Mouse (Mus musculus): Measurements from ENCODE around the gene Cyp17a1. TPM values are rescaled to one million over a fixed set of nuclear protein-coding genes. Genes with fewer than 3 reads are reported as not detected.

Gene Cyp17a1
- polyA plus RNA-seq, 1 experiment: 32.4 TPM

DNA sequence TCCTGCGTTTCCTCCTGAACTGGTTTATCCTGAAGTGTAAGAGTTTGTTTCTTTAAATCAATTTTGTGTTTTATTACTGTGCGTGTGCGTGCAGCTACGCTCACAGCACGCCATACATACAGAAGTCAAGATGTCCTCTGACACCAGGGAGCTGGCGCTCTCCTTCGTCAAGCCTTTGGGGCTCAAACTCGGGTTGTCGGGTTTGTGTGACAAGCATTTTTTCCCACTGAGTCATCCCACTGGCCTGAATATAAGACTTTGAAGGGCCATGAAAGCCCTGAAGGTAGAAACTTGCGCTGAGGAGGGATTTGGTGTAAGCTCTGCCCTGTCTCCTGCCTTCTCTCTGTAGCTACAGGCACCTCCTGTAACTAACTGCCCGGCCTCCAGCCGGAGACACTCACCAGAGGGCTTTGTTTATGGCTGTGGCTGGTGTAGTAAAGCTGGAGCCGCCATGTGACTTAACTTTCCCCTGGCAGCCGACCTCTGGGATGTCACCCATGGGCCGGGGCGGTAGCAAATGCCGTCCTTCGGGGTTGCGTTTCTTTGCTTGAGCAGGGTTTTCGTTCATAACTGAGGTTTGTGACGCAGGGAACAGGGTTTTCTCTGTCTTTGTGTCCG, 30.7 kb downstream of the Cyp17a1 start:
- DNase-seq (ENCODE audit: low read depth): no peak

DNA sequence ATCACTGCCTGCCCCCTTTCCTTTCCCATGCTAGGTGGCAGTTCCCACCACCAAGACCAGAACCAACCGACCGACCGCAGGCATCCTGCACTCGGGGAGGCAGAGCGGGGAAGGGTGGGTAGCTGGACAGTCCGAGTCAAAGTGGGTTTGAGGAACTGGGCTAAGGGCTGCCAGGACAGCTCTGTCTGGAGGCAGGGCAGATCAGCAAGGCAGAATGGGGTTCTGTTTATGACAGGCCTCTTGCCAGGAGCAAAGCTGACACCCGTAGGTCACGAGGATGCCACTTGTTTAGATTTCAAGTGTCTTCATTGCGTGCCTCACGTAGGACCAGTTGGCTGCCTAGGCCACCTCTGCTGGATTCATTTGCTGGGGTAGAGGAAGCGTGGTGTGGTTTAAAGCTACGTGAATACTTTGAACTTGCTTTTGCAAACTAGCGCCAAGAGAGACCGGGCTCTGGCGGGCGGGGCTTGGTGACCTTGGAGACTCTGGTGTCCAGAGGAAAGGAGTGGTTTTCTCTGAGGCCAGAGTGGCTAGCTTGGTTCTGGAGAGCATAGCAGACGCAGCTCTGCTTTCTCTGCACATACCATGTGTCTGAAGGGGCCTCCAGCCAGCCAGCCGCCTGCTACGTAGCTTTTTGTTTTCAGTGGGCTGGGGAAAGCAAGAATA, 31.4 kb downstream of the Cyp17a1 start:
- no peak for DNase-seq (ENCODE audit: low read depth)

DNA sequence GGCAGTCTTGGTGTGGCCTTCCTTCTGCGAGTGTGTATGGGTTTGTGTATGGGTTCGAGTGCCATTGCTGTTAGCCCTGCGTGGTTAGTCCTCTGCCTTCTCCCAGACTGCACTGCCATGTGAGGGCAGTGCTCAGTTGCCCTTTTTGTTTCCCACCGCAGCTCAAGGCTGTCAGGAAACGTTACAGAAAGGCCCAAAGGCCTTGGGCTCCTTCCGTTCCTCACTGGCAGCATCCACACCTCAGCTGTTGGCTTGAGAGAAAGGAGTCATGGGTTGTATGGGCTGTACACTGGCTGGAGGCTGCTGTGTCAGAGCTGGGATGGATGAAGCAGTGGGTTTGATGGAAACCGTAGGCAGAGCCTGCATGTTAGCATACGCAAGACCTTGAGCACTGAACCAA, 32.2 kb downstream of the Cyp17a1 start:
- DNase-seq (ENCODE audit: low read depth): no peak

DNA sequence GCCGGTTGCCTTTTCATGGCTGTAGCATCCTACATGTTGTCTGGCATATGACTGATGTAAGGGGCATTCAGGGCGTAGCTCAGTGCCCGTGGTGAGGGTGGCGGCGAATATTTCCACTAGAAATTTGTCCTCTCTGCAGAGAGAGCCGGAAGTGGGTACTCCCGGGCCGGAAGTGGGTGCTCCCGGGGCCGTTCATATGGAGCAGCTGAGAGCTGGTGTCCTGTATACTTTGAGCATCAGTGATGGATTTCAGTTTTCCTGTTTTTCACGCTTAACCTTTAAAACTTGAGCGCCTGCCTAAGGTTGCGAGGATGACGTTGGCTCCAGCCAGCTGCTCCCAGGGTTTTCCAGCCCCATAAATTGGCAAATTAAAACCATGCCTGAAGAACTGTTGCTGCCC, 33.5 kb downstream of the Cyp17a1 start:
- DNase-seq (ENCODE audit: low read depth): no peak

DNA sequence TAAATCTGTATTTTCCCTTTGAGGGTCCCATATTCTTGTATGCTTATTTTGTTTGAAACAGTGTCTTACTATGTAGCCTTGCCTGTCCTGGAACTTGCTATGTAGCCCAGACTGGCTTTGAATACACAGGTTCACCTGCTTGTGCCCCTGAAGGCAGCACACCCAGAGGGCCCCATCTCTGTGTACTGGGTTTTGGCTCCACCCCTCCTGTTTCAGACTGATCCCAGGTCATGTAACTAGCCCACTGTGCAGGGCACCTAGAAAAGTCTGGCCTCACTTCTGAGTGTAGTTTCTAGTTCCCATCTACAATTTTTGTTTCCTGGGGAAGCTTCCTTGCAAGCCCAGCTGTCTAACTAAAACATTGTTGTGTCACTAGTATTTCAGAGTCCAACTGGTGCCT, 33.9 kb downstream of the Cyp17a1 start:
- no peak for DNase-seq (ENCODE audit: low read depth)

DNA sequence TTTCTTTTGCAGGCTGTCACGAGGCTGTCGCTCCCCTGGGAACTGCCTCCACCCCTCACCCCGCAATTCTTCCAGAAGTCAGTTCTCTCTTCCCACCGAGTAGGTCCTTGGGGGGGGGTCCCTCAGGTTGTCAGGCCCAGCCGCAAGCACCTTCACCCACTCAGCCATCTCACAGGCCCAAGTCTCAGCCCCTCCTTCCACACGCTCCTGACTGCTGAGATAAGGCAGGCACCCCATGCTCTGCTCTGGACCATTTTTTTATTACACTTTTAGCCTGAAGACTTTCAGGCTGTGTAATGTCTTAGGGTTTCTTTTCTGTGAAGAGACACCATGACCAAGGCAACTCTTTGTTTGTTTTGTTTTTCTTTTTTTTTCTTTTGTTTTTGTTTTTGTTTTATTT, 35.4 kb downstream of the Cyp17a1 start:
- no peak for DNase-seq (ENCODE audit: low read depth)

DNA sequence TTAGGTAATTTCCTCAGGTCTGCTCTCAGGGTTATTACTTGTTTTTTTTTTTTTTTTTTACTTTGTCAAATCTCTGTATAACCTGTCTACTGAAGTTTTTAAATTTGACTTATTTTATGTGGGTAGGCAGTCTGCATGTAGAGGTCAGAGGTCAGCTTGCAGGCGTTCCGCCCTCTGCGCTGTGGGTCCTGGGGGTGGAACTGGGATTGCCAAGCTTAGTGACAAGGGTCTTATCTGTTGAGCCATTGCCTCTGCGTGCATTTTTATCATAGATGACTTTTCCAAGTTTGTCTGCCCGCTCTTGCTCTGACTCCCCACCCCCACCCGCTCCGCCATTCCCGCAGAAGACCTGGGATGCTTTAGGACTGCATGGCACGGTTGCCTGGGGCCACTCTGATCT, 37.2 kb downstream of the Cyp17a1 start:
- no peak for DNase-seq (ENCODE audit: low read depth)

DNA sequence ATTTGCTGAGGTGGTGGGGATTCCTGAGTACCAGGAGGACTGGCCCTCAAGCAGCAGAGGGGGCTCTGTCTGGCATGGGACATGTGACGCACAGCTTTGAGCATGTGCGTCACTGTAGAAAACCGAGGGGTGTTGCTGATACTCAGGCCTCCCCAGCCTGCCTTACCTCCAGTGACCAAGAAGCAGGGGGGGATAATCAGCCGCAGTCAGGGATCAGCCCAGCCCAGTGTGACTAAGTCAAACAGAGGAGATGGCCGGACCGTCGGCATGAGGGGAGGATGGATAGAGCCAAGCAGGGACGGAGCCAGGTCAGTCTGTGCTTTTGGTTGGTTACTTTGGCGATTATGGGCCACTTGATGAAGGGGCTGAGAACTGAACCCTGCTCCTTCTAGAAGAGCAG, 41.3 kb downstream of the Cyp17a1 start:
- no peak for DNase-seq (ENCODE audit: low read depth)

DNA sequence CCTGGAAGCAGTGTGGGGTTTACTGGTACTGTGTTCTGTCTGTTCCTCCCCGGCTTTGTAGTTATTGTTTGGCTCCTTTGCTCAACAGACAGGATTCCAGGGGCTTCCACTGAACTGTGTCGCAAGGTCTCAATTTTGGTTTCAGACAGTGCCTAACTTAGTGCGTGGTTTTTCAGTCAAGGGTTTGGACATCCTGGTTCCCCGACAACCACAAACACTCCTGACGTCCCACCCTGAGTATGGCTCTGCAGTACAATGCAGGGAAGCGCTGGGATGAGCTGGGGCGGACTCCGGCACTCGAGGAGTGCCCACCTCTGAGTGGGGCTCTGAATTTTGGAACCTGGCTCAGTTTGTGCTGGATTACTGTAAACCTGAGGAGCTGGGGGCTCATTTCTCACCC, 43.2 kb downstream of the Cyp17a1 start:
- DNase-seq (ENCODE audit: low read depth): no peak

DNA sequence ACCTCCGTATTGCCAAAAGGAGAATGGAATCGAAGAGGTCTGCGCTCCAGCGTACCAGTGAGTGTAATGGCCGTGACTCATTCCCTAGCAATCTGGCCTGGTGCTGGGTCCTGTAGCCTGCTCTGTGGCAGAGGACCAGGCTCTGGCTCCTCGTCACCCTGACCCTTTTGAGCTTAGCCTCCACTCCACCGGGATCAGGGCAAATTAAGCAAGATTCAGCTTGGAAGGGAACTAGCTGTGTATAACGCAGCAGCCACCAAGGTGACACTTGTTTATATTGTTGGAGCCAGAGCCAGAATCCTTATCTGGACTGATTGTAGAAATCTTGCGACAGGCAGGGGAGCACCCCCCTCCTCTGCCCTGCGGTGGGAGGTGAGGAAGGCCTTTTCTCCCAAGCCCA, 44.6 kb downstream of the Cyp17a1 start:
- DNase-seq (ENCODE audit: low read depth): no peak

DNA sequence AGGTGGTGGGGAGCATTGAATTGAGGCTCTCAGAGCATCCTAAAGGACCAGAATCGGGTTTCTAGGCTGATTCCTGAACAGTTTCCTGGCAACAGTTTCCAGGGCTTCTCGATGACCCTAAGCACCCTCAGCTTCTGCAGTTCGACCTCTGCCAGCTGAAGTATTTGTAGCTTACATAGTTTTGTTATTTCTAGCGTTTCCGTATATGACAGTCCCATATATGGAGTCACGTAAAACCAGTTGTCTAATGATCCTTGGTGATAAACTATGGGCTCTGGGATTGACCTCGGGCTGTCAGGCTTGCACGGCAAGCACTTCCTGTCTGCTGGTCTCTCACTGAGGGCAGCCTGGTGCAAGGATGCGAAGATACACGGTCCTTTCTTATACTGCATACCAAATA, 47.5 kb downstream of the Cyp17a1 start:
- DNase-seq (ENCODE audit: low read depth): no peak

DNA sequence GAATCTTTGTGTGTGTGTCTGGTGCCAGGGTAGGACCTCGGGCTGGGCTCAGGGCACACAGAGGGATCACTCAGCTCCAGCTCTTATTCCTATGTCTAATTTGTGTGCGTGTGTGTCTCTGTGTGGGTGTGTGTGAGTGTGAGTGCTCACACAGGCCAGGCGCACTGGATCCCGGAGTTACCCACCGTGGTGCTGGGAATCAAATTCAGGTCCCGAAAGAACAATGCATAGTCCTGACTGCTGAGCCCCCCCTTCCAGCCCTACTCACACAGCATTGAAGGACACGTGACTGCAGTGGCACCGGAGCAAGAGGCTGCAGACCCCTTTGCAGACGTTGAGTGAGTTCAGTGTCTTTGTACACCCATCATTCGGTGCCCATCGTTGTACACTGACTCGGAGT, 48.0 kb downstream of the Cyp17a1 start:
- no peak for DNase-seq (ENCODE audit: low read depth)

DNA sequence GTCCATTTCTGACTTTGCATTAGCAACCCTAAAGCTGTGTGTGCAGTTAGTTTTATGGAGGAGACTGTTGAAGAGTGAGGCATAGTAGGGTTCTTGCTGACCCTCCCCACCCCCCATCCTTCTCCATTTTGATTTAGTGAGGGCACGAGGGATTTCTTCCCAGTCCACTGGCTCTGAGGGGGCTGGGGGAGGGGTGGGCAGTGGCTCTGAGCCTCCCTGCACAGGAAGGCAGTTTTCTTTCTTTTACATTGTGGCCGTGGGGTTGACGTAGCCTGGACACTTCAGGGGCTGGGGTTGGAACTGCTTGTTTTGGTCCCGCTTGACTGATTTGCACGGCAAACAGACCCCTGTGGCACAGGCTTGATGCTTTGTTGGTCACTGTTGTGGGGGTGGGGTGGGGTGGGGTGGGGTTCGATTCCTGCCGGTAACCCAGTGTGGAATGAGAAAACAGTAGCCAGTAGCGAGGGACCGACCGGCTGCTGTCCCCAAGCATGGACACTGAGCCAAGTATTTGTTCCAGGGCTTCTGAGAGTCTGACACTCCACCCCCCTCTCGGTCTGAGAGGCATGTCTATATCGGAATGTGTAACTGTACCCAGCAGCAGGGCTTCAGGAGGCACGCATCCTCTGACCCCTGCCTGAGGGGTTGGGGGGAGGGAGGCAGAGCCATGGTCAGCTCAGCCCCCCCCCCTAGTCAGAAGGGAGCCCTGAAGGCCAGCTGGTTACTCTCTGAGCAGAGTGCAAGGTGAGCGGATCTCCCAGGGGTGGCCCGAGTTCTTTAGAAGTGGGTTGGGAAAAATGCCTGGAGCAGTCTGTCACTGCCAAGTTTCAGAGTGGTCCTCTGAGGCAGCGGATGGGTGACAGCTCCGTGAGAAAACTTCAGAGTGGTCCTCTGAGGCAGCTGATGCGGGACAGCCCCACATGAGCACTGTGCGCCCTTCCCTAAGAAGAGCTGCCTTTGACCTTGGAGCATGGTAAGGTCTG, 48.9 kb downstream of the Cyp17a1 start:
- DNase-seq (ENCODE audit: low read depth): no peak

DNA sequence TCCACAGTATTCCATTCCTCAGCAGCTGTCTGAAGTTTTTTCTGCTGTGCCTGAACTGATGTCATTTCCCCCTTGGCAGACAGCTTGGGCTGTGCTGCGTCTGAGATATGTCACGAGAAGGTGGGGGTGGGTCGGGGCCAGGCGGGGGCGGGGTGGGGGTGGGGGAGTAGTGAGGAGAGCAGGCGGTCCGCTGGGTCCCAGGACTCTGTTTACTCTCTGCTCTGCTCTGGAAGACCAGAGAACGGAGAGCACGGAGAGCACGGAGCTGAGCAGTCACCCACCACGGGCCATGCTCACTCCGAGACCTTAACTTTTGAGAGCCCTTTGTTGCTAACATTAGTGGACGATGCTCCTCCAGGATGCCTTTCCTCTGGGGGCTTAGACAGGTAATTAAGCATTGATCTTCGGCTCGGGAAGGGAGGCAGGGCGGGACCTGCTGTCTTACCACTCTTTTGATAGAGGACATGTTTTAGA, 49.7 kb downstream of the Cyp17a1 start:
- no peak for DNase-seq (ENCODE audit: low read depth)

DNA sequence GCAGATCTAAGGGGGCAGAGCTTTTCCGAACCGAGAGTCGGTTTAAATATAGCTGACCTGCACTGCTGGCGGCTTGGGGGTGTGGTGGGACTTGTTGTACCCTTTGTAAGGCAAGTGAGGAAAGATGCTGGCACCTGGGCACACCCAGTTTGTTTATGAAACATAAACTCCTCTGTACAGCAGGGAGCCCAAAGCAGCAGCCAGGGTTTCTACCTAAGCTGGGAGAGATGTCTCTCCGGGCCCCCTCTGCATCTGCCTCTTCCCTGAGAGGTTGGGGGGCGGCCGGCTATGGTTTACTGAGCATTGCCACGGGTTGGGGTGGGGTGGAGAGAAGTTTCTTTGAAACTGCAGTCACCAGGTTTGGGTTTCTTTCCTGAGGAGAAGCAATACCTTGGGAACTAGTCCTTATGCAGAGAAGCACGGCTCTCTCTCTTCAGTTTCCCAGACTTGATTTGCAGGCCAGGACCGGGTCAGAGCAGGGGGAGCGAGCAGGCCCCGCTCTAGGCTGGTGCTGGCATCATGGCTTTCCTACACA, 50.2 kb downstream of the Cyp17a1 start:
- DNase-seq (ENCODE audit: low read depth): no peak

DNA sequence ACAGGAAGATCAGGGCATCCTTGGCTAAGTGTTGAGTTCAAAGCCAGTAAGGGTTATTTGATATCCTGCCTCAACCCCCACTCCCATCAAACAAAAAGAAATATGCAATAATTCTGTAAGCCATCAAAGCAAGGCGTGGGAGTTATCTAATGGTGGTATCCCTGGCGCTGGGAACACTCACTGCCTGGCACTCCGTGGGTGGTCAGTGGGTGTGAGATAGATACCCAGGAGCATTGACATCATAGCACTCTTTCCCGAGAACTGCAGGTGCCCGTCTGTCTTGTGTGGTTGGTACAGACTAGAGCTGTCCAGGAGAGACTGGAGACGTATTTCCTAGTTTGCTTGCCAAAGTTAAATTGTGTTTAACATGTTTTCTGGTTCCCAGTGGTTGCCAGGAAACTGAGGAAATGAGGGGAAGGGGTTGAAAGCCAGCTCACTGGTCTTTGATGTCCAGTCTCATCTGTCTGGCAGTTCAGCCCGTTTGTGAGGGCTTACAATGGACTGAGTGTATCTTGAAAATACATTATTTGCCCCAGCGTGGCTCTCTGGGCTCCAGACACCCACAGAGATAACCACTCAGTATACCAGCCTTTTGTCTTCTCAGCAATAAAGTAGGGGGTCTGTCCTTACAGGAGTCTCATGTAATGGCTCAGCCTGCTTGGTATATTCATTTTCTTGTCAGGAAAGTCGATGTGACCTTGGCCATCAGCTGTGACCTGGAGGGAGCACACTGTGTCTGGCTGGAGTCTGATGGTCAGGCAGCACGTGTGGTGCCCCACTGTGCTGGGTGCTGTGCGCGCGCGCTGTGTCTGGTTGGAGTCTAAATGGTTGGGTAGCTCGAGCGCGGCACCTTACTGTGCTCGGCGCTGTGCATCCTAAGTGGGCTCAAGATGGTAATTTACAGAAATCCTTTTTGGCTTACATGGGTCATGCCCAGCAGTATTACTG, 51.5 kb downstream of the Cyp17a1 start:
- no peak for DNase-seq (ENCODE audit: low read depth)

DNA sequence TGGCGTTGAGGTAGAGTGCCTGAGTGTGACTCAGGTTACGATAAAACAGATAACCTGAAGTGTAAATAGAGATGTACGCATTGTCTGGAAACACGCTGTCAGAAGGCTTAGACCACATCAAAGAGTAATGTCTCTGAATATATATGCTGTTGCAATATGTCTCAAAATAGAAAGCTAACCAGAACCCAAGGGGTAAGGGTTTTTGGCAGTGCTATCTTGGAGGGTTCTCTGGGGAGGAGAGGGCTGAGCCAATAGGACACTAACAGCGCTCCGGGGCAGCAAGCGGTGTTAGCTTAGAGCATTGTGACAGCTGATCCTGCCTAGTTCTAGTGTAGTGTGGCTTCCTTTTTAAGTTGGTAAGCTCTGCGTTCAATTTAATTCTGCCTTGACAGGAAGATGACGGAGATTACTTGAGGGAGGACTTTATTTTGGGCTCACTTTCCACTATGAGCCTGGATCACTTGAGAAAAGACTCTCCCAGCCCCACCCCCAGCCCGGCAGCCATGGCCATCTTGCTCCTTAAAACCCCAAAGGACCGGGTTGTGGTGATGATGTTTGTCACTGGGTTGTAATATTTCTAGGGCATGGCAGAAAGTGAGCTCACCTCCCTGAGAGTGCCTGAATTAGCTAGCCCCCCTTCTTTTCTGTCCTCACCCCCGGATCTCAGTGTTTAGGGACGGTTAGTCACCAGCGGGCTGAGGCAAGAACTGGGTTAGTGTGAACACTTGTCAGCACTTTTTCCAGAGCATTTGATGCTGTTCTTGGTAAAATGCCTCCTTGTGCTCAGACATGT, 52.8 kb downstream of the Cyp17a1 start:
- no peak for DNase-seq (ENCODE audit: low read depth)

DNA sequence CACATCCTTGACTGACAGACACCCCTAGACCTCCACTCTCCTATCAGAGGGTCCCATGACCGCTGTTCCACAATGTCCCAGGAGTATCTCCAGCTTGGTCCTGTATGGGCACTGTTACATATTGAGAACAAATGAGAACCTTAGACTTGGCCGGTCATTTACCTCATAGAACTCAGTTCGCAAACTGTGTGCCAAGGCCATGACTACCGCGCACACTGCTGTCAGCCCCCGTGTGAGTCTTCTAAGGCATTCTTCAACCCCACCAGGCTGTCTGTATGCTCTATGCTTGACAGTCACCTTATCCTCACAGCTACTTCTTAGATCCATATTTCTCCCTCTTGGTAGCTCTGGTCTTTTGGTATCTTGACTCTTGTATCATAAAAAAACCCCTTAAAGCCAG, 53.5 kb downstream of the Cyp17a1 start:
- no peak for DNase-seq (ENCODE audit: low read depth)

DNA sequence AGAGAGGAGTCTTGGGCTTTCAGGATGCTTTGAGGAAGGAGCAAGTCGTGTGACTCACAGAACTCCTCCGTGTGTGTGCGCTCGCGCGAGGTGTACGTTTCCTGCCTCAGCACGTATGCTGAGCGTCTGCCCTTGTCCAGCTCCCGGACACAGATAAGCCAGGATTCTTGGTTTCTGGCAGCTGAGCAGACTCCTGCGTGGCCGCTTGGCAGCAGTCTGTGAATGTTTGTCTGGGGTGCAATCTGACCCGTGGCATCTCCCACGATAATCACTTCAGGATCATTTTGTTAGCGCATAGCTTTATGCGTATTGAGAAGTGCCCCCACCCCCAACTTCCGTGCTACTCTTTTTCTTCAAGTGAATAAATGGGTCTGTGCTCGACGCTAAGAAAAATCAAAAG, 54.0 kb downstream of the Cyp17a1 start:
- DNase-seq (ENCODE audit: low read depth): no peak

DNA sequence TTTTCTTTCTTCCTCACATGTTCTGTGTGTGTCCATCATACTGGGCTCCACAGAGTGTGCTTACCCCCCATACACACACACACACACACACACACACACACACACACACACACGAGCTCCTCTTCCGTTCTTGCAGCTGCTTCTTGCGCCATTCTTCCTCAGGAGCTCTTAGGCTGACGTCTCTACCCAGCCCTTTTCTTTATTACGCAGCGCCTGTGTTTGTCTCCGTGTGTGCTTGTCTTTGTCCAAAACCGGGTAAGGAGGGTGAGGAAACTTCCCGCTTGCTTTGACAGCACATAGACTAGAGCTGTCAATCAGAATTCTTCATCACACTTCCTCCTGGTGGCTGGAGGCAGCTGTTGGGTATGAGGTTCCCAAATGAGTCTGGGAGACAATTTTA, 54.6 kb downstream of the Cyp17a1 start:
- no peak for DNase-seq (ENCODE audit: low read depth)
